Mouse (Mus musculus): ENCODE measurements around the gene Nars2.

Gene Nars2

GRCm38 (mm10) chr7:97072061-97072460, 120.8 kb downstream of the Nars2 start:
- no peak for DNase-seq (ENCODE audit: low spot score in 2 of 2)

GRCm38 (mm10) chr7:97074974-97075373, 123.7 kb downstream of the Nars2 start:
- DNase-seq (ENCODE audit: low spot score in 2 of 2) = no peak

- no peak for DNase-seq (ENCODE audit: low spot score in 2 of 2)
Observed at GRCm38 (mm10) chr7:97076977-97077376, 125.7 kb downstream of the Nars2 start.

GRCm38 (mm10) chr7:97078685-97079084, 127.4 kb downstream of the Nars2 start:
- DNase-seq (ENCODE audit: low spot score in 2 of 2) = peak in 1 of 2 experiments; percentile 8

GRCm38 (mm10) chr7:97079145-97079544, 127.8 kb downstream of the Nars2 start:
- peak in 1 of 2 experiments; percentile 6 for DNase-seq (ENCODE audit: low spot score in 2 of 2)

- no peak for DNase-seq (ENCODE audit: low spot score in 2 of 2)
Observed at GRCm38 (mm10) chr7:97079651-97080365, 128.5 kb downstream of the Nars2 start.

- no peak for DNase-seq (ENCODE audit: low spot score in 2 of 2)
Observed at GRCm38 (mm10) chr7:97080621-97081241, 129.4 kb downstream of the Nars2 start.

GRCm38 (mm10) chr7:97081242-97081958, 130.1 kb downstream of the Nars2 start, which contains the start of gene Gab2:
Gab2 (plus strand) TSS chr7:97081586.
- peak; percentile 22 to 23 for DNase-seq (ENCODE audit: low spot score in 2 of 2)

GRCm38 (mm10) chr7:97081959-97082218, 130.6 kb downstream of the Nars2 start:
- no peak for DNase-seq (ENCODE audit: low spot score in 2 of 2)

GRCm38 (mm10) chr7:97082219-97083101, 131.2 kb downstream of the Nars2 start:
- peak in 1 of 2 experiments; percentile 20 for DNase-seq (ENCODE audit: low spot score in 2 of 2)

GRCm38 (mm10) chr7:97083579-97083978, 132.3 kb downstream of the Nars2 start:
- DNase-seq (ENCODE audit: low spot score in 2 of 2) = no peak

GRCm38 (mm10) chr7:97084181-97084580, 132.9 kb downstream of the Nars2 start:
- no peak for DNase-seq (ENCODE audit: low spot score in 2 of 2)

GRCm38 (mm10) chr7:97085291-97085690, 134.0 kb downstream of the Nars2 start:
- no peak for DNase-seq (ENCODE audit: low spot score in 2 of 2)

- DNase-seq (ENCODE audit: low spot score in 2 of 2) = no peak
Observed at GRCm38 (mm10) chr7:97094241-97094640, 142.9 kb downstream of the Nars2 start.

- no peak for DNase-seq (ENCODE audit: low spot score in 2 of 2)
Observed at GRCm38 (mm10) chr7:97108119-97108518, 156.8 kb downstream of the Nars2 start.
